Mouse (Mus musculus) neutrophil, adult 65 days (primary cell): ENCODE measurements around the gene Mypop. TPM values are rescaled to one million over a fixed set of nuclear protein-coding genes. Genes with fewer than 3 reads are reported as not detected.

ENCODE experiments used
- total RNA-seq: library from RNA; stranded (reverse); gene quantifications from 2 replicates; pipeline ENCODE4 v1.2.4, GENCODE M21; 2023

Mypop gene
- total RNA-seq, result 0.48 TPM in 1 of 2 replicates, not detected in the other

DNA sequence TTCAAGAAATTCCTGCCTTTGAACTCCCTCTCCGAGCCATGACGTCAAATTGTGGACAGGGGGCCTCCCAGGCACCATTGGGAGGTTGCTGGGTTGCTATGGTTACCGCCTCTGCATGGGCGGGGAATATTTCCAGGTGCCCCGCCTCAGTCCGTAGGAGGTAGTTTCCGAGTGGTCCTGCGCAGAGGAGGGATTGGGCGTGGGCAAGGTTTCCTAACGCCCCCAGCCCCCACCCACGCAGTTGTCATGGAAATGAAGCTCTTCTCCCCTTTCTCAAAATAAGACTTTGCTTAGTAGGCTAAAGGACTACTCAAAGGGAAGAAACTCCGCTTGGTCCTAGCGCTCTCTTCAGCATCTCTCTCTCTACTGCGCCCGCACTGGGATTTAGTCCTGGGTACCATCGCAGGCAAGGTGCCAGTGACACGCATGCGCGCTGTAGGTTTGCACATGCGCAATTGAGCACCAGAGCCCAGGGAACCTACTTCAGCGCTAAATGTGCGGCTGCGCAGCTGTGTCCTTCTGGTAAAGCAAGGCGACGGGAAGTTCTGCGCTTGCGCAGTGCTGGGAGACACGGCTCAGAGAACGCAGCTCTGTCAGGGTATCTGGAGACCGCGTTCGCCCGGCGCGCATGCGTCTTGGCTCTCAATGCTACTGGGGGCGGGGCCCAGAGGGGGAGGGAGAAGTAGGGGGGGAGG lies at the start of gene Mypop:
TSS of gene Mypop (plus strand) at position 645 of the 695 bp plus-strand sequence.

DNA sequence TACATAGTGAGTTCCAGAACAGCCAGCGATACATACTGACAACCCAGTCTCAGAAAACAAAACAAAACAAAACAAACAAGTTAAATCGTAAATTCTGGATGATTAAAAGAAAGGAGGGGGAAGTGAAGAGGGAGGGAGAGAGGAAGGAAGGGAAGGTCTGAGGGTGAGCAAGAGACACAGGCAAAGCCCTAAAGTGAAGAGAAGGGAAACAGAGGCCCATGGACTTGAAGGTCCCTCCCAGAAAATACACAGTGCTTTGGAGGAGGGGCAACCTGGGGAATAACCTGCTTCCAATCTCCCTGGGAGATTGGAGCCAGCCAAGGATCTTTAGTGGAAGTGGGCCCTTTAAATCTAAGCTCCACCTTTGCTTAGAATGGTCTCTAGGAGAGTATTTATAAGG lies 3.9 kb upstream of the Mypop start, which contains the start of gene Nanos2:
TSS of gene Nanos2 (plus strand) at position 301 of the 400 bp plus-strand sequence.

DNA sequence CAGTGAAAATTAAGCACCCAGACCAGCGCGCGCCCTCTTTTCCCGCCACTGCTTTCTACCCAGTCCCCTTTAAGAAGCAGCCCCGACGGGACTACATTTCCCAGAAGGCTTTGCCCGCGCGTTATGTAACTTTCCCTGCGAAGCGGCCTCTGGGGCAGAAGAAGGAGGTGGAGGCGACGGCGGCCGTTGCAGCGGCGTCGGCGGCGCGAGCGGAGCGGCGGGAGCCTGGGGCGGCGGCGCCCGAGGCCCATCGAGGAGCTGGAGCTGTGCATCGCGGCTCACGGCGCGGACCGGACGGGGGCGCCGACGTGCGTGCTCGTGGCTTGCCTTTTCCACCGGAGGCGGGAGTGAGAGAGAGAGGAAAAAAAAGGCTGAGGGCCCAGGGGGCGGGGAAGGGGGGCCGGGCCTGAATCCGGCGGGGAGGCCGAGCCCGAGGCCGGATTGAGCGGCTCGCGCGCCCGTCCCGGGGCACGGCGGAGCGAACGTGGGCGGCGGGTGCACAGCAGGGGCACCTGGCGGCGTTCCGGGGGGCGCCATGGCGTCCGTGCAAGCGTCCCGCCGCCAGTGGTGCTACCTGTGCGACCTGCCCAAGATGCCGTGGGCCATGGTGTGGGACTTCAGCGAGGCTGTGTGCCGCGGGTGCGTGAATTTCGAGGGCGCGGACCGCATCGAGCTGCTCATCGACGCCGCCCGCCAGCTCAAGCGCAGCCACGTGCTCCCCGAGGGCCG lies 13.0 kb downstream of the Mypop start, which contains the start of gene Irf2bp1:
TSS of gene Irf2bp1 (plus strand) at position 143 of the 729 bp plus-strand sequence.

DNA sequence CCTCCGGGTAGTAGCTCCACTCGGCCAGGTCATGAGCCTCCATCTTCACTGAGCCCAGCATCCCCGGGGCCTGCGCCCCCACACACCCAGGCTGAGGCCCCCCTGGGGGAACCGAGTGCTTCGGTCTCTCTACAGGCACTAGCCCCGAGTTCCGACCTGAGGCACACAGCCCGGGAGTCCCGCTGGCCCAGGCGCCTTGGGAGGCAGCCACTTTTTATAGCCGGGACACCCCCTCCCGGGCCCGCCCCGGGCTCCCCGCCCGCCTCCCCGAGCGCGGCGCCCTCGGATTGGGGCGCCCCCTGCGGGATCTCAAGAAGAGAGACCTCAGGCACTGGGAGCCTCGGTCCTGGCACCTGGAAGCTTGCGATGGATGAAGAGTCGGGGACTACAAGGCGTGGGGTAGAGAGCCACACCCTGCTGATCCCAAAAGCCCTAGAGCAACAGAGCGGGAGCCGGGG lies 32.3 kb downstream of the Mypop start, which contains the start of gene Foxa3:
TSS of gene Foxa3 (minus strand) at position 182 of the 458 bp plus-strand sequence.

DNA sequence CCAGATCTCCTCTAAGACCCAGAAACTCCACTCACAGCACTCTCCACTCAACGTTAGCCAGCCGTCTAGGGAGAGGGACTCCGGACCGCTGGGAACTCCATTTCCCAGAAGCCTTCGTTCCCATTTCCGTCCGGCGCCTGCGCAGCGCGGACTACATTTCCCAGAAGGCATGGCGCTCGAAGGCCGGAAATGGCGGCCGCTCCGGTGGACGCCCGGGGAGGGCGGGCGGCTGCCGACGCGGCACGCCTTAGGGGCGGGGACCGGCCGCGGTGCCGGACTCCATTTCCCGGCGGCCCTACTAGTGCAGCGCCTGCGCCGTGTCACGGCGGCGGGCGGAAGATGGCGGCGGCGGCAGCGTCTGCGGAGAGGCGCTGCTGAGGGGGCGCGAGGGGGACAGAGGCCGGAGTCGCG lies 33.1 kb downstream of the Mypop start, which contains the start of gene Sympk:
TSS of gene Sympk (plus strand) at position 282 of the 411 bp plus-strand sequence.

Other genes with a start within 250 kb of the Mypop start
- not detected in 2 replicates for gene Psg19, start 192.7 kb upstream of the Mypop start, total RNA-seq
- gene Psg17, start 169.6 kb upstream of the Mypop start, total RNA-seq, result not detected in 2 replicates
- not detected in 2 replicates for gene Mill2, start 151.3 kb upstream of the Mypop start, total RNA-seq
- gene Pglyrp1, start 119.9 kb upstream of the Mypop start, total RNA-seq, result 2,075 and 2,383 TPM in 2 replicates
- gene Ccdc61, start 80.8 kb upstream of the Mypop start, total RNA-seq, result 11.2 and 12.3 TPM in 2 replicates
- gene Nova2, start 65.4 kb upstream of the Mypop start, total RNA-seq, result not detected in 2 replicates
- not detected in 2 replicates for gene Nanos2, start 3.8 kb upstream of the Mypop start, total RNA-seq
- 11.7 and 14.2 TPM in 2 replicates for gene Irf2bp1, start 12.8 kb downstream of the Mypop start, total RNA-seq
- not detected in 2 replicates for gene Foxa3, start 32.3 kb downstream of the Mypop start, total RNA-seq
- gene Sympk, start 33.1 kb downstream of the Mypop start, total RNA-seq, result 48.2 and 50.0 TPM in 2 replicates
- gene Rsph6a, start 63.4 kb downstream of the Mypop start, total RNA-seq, result not detected in 2 replicates
- 17.9 and 18.4 TPM in 2 replicates for gene Dmwd, start 85.0 kb downstream of the Mypop start, total RNA-seq
- gene Dmpk, start 92.6 kb downstream of the Mypop start, total RNA-seq, result 3.2 and 5.1 TPM in 2 replicates
- not detected in 2 replicates for gene Six5, start 103.3 kb downstream of the Mypop start, total RNA-seq
- gene Gm4969, start 127.1 kb downstream of the Mypop start, total RNA-seq, result not detected in 2 replicates
- gene Fbxo46, start 128.6 kb downstream of the Mypop start, total RNA-seq, result 10.8 and 13.2 TPM in 2 replicates
- 9.2 and 15.5 TPM in 2 replicates for gene Qpctl, start 158.0 kb downstream of the Mypop start, total RNA-seq
- 23.1 and 30.1 TPM in 2 replicates for gene Snrpd2, start 158.5 kb downstream of the Mypop start, total RNA-seq
- not detected in 2 replicates for gene Gipr, start 174.9 kb downstream of the Mypop start, total RNA-seq
- gene Eml2, start 185.2 kb downstream of the Mypop start, total RNA-seq, result 66.7 and 67.7 TPM in 2 replicates
- gene Gpr4, start 221.3 kb downstream of the Mypop start, total RNA-seq, result 0.14 and 0.25 TPM in 2 replicates
- 23.2 and 33.0 TPM in 2 replicates for gene Opa3, start 237.1 kb downstream of the Mypop start, total RNA-seq